Mouse (Mus musculus) embryonic facial prominence, embryonic 14.5 days (tissue): ENCODE measurements around the gene Chn1. TPM values are rescaled to one million over a fixed set of nuclear protein-coding genes. Genes with fewer than 3 reads are reported as not detected.
A peak's percentile ranks its signal among the peaks of the same experiment; 100 is the strongest.

ENCODE experiments used
- ATAC-seq: fragments of 200-750 bp; cut with Nextera tagmentation; 2 replicates; pipeline ENCODE4 v1.8.0; 2017; ENCODE audit warnings: low read depth, moderate number of reproducible peaks, moderate TSS enrichment
- DNase-seq: peaks from one replicate; pipeline ENCODE4 v3.0.0-alpha.2; 2015; ENCODE audit warnings: low spot score
- H3K27ac ChIP-seq: fragments of 300-500 bp; sonication (generic); replicated peaks from 2 replicates; pipeline ENCODE4 v1.5.1; 2014; ENCODE audit warnings: low read depth, mild to moderate bottlenecking, low read length, moderate library complexity
- H3K27me3 ChIP-seq: fragments of 300-500 bp; sonication (generic); replicated peaks from 2 replicates; pipeline ENCODE4 v1.6.1; 2014; ENCODE audit warnings: low read length; ENCODE audit not compliant: control insufficient read depth, insufficient read depth
- H3K36me3 ChIP-seq: fragments of 300-500 bp; sonication (generic); 2 replicates; pipeline ENCODE4 v1.6.1; 2014; ENCODE audit warnings: low read length, mixed read lengths; ENCODE audit not compliant: control insufficient read depth, insufficient read depth
- H3K4me1 ChIP-seq: fragments of 300-500 bp; sonication (generic); 2 replicates; pipeline ENCODE4 v1.6.1; 2014; ENCODE audit warnings: antibody characterized with exemption, low read length; ENCODE audit not compliant: control insufficient read depth, insufficient read depth
- H3K4me2 ChIP-seq: fragments of 300-500 bp; sonication (generic); 2 replicates; pipeline ENCODE4 v1.6.1; 2014; ENCODE audit warnings: low read depth, mild to moderate bottlenecking, low read length, moderate library complexity, mixed read lengths
- H3K4me3 ChIP-seq: fragments of 300-500 bp; sonication (generic); 2 replicates; pipeline ENCODE4 v1.5.1; 2014; ENCODE audit warnings: low read depth, mild to moderate bottlenecking, low read length
- H3K9ac ChIP-seq: fragments of 300-500 bp; sonication (generic); 2 replicates; pipeline ENCODE4 v1.6.1; 2014; ENCODE audit warnings: low read depth, mild to moderate bottlenecking, low read length, moderate library complexity, mixed read lengths
- H3K9me3 ChIP-seq: fragments of 300-500 bp; sonication (generic); 2 replicates; pipeline ENCODE4 v1.6.1; 2016; ENCODE audit warnings: low read length; ENCODE audit not compliant: control insufficient read depth
- WGBS: fragments of 180-500 bp; shearing (Covaris S2); extraction: QIAGEN DNeasy Blood & Tissue Kit; methylation state at CpG from one replicate; pipeline ENCODE4 v1.1.7; 2014; 5-methylcytosine and 5-hydroxymethylcytosine counted together
- polyA plus RNA-seq: library from polyadenylated mRNA; unstranded; fragments of >200 nt; fragmentation: Nextera tagmentation; extraction: Ambion mirVana; gene quantifications from 2 replicates; pipeline ENCODE4 v1.2.1, GENCODE M21; 2014

The Chn1 gene
- polyA plus RNA-seq, 1 experiment from 2014 or later: 35.5 TPM

DNA sequence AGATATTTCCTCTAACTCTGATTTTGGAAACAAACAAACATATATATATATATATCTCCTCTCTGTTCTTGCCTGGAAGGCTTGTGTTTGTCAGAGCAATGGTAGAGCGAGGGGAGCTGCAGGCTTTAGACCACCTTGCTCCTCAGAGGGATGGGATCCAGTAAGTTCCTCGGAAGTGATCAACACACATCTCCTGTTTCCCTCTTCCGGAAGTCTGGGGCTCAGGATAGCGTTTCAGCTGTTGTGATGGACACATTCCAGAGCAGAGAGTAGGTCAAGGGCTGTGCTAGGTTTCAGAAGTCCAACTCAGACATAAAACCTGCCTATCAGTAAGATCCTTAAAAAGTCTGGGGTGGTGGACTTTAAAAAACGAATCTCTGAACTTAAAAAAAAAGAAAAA, 196.0 kb downstream of the Chn1 start:
- 34% methylated on average over 5 of the region's 5 CpGs for WGBS
- no peaks in the 10 kb centered on the region for H3K9me3 ChIP-seq
- ATAC-seq (no peak), DNase-seq (no peak)
- no peak overlapping the region for H3K9ac ChIP-seq
- no peak overlapping the region for H3K27ac ChIP-seq
- H3K27me3 ChIP-seq: no peaks in the 10 kb centered on the region
- H3K4me1 ChIP-seq: peaks cover 4% of the 10 kb centered on the region; the same call in 1 of the 2 replicates
- H3K4me2 ChIP-seq: no peak overlapping the region
- H3K4me3 ChIP-seq: no peak overlapping the region
- H3K36me3 ChIP-seq: no peaks in the 10 kb centered on the region

DNA sequence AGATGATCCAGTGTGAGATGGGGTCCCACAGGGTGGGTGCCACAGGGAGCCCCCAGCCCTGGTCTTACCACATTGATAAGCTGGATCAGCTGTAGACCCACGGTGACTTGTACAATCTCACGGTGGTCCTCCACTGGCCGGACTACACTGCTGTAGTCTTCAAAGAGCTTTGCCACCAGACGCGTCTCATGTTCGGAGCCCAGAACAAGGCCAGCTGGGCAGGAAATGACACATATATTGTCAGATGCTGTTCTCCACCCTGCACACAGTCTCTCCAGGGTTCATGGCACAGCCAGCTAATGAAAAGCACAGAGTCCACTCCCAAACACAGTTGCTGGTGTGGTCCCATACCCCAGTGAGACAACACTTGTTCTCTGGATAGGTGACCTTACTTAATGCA, 200.7 kb downstream of the Chn1 start:
- Histone ChIP-seq H3K4me2 (no peak overlapping the region), H3K36me3 (no peaks in the 10 kb centered on the region), H3K9ac (no peak overlapping the region), H3K27me3 (no peaks in the 10 kb centered on the region), H3K4me1 (0 out of 2 replicates have a peak, but pooled peaks cover 4% of the 10 kb centered on the region), H3K4me3 (no peak overlapping the region), H3K9me3 (no peaks in the 10 kb centered on the region), H3K27ac (no peak overlapping the region)
- no peak for DNase-seq
- 52% methylated on average over 6 of the region's 6 CpGs for WGBS
- ATAC-seq: no peak

DNA sequence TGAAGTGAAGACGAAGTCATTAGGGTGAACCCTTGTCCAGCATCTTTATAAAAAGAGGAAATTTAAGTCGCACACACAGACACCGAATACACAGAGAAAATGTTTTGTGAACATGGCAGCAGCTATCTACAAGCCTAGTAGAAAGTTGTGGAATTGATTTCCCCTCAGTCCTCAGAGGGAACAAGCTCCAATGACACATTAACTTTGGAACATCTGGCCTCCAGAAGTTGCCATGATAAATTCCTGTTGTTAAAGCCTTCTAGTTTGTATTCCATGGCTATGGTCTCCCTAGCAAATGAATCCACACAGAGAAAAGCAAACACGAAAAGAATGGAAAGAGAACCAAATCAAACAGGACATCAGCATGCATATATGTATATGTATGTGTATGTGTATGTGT, 201.6 kb downstream of the Chn1 start:
- Histone ChIP-seq H3K27me3 (no peaks in the 10 kb centered on the region), H3K4me1 (0 out of 2 replicates have a peak, but pooled peaks cover 4% of the 10 kb centered on the region), H3K4me3 (no peak overlapping the region), H3K27ac (peak overlapping the region; percentile 35), H3K36me3 (no peaks in the 10 kb centered on the region), H3K4me2 (peak overlapping the region; percentile 52), H3K9me3 (no peaks in the 10 kb centered on the region), H3K9ac (no peak overlapping the region)
- DNase-seq (peak; percentile 67), ATAC-seq (no peak)
- WGBS: 48% methylated on average over 4 of the region's 4 CpGs

- H3K9ac ChIP-seq: no peak overlapping the region; the same call in 1 of the 2 replicates
- 0 out of 2 replicates have a peak, but pooled peaks cover 4% of the 10 kb centered on the region for H3K4me1 ChIP-seq
- H3K9me3 ChIP-seq: no peaks in the 10 kb centered on the region
- peak overlapping the region; percentile 52 for H3K4me2 ChIP-seq
- 14% methylated on average over 23 of the region's 23 CpGs for WGBS
- H3K4me3 ChIP-seq: peak overlapping the region; percentile 31
- DNase-seq (peak; percentile 95), ATAC-seq (peak; percentile 92)
- H3K36me3 ChIP-seq: no peaks in the 10 kb centered on the region
- peak overlapping the region; percentile 35 for H3K27ac ChIP-seq
- H3K27me3 ChIP-seq: no peaks in the 10 kb centered on the region; the same call in 1 of the 2 replicates
Observed at GRCm38 (mm10) chr2:73572539-73573372, 202.4 kb downstream of the Chn1 start.

DNA sequence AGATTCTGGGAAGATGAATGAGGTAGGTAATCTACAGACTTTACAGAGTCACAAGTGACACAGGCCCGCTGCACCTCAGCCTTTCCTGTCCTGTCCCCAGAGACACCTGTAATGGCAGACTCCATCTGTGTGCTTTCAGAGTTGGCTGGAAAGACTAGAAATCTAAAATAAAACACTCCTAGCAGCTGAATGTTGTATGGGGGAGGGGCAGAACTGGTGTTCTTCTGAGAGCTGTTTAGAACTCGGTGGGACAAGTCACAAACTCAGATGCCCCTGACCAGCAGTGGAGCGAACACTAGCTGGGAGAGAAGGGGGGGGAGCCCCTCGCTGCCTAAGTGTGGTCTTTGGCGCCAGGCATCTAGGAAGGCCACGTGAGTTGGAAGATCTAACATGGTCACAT, 203.2 kb downstream of the Chn1 start:
- Histone ChIP-seq H3K27ac (no peak overlapping the region), H3K36me3 (no peaks in the 10 kb centered on the region), H3K4me3 (no peak overlapping the region), H3K4me2 (no peak overlapping the region; the same call in 1 of the 2 replicates), H3K9ac (no peak overlapping the region), H3K9me3 (no peaks in the 10 kb centered on the region), H3K27me3 (no peaks in the 10 kb centered on the region; the same call in 1 of the 2 replicates), H3K4me1 (0 out of 2 replicates have a peak, but pooled peaks cover 4% of the 10 kb centered on the region)
- DNase-seq: no peak
- no peak for ATAC-seq
- 43% methylated on average over 6 of the region's 6 CpGs for WGBS

DNA sequence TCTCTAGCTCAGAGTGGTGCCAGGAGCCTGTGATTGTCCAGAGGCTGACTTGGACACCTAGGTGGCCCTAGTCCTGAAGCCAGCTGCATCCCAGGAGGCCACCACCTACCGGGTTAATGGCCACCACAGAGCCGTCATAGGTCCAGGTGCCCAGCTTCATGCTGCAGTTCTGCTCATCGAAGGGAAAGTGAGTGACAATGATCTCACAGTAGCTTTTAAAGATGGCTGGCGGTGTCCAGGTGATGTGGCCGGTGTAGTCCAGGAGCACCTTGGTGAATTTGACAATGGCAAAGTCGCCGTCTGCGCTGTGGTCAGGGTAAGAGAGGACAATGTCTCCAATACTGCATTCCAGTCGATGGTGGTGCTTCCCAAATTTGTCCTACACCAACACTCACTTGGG, 203.8 kb downstream of the Chn1 start:
- no peak for ATAC-seq
- 91% methylated on average over 9 of the region's 9 CpGs for WGBS

DNA sequence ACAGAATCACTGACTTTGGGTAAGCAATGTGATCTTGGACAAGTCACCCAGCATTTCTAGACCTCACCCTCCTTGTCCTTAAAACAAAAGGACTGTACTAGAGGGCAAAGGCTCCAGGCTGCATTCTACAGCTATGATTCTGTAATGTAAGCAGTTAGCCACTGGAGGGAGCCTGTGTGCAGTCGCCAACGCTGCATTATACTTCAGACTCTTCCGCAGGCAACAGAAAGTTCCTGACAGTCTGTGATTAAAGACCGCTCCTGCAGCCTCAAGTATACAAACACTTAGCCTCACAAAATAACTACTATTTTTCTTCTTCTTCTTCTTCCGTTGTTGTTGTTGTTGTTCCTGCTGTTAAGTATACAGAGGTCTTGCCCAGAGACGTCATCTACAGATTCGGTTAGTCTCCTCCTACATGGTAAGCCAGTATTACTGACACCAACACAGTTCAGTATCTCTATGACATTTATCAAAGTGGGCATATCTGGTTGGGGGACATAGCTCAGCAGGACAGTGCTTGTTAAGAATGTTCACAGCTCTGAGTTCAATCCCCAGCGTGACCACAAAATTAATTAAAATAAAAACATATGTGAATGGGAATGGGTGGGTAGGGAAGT, 208.0 kb downstream of the Chn1 start:
- H3K9ac ChIP-seq: 0 out of 2 replicates have a peak overlapping the region, but pooled peaks have one; percentile 10
- DNase-seq: peak; percentile 75
- no peak overlapping the region for H3K27ac ChIP-seq
- WGBS: 10% methylated on average over 8 of the region's 8 CpGs
- 0 out of 2 replicates have a peak, but pooled peaks cover 4% of the 10 kb centered on the region for H3K4me1 ChIP-seq
- ATAC-seq: peak; percentile 56; the same call in 1 of the 2 replicates
- H3K4me2 ChIP-seq: peak overlapping the region; percentile 48
- no peaks in the 10 kb centered on the region for H3K36me3 ChIP-seq
- H3K27me3 ChIP-seq: no peaks in the 10 kb centered on the region; the same call in 1 of the 2 replicates
- H3K9me3 ChIP-seq: no peaks in the 10 kb centered on the region
- H3K4me3 ChIP-seq: peak overlapping the region; percentile 13; the same call in 1 of the 2 replicates

More for the DNA sequence above, 203.8 kb downstream of the Chn1 start:
- Histone ChIP-seq H3K27me3 (no peaks in the 10 kb centered on the region; the same call in 1 of the 2 replicates), H3K4me3 (no peak overlapping the region), H3K9me3 (no peaks in the 10 kb centered on the region), H3K4me2 (no peak overlapping the region), H3K4me1 (0 out of 2 replicates have a peak, but pooled peaks cover 4% of the 10 kb centered on the region), H3K27ac (no peak overlapping the region), H3K36me3 (no peaks in the 10 kb centered on the region), H3K9ac (no peak overlapping the region)
- DNase-seq: no peak

DNA sequence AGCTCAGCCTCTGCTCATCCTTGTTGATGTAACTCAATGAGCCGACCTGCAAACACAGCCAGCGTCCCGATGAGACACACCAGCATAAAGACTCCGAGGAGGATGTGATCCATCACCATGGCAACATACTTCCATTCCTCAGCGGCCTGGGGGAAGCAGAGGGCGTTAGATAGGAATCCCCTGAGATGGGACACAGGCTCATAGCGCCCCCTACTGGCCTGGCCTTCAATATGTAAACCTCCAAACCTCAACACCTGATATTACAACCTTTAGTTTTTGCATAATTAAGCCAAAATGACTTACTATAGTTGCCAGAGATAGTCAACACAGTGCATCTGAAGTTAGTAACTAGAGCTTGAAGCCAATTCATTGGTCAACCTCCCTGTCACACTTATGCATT, 209.0 kb downstream of the Chn1 start:
- Histone ChIP-seq H3K4me3 (no peak overlapping the region), H3K27ac (no peak overlapping the region), H3K4me2 (no peak overlapping the region), H3K9ac (no peak overlapping the region), H3K36me3 (no peaks in the 10 kb centered on the region), H3K27me3 (no peaks in the 10 kb centered on the region; the same call in 1 of the 2 replicates), H3K4me1 (peaks cover 7% of the 10 kb centered on the region; the same call in 1 of the 2 replicates), H3K9me3 (no peaks in the 10 kb centered on the region)
- whole genome bisulfite sequencing: 18% methylated on average over 7 of the region's 7 CpGs
- DNase-seq (no peak), ATAC-seq (no peak)
